Mouse (Mus musculus) stomach, postnatal 0 days (tissue): ENCODE measurements around the gene Gcc1. TPM values are rescaled to one million over a fixed set of nuclear protein-coding genes. Genes with fewer than 3 reads are reported as not detected.
A peak's percentile ranks its signal among the peaks of the same experiment; 100 is the strongest.

Source experiments
- ATAC-seq: fragments of 200-750 bp; cut with Nextera tagmentation; 2 replicates; pipeline ENCODE4 v1.8.0; 2017; ENCODE audit not compliant: low FRiP score, low TSS enrichment
- DNase-seq: peaks from one replicate; pipeline ENCODE4 v3.0.0-alpha.2; 2016; ENCODE audit warnings: low spot score
- H3K27ac ChIP-seq: fragments of 300-500 bp; sonication (generic); replicated peaks from 2 replicates; pipeline ENCODE4 v1.5.1; 2014; ENCODE audit warnings: mild to moderate bottlenecking, control low read depth
- H3K27me3 ChIP-seq: fragments of 300-500 bp; sonication (generic); 2 replicates; pipeline ENCODE4 v1.6.1; 2014; ENCODE audit warnings: low read length; ENCODE audit not compliant: control insufficient read depth, insufficient read depth
- H3K36me3 ChIP-seq: fragments of 300-500 bp; sonication (generic); 2 replicates; pipeline ENCODE4 v1.6.1; 2014; ENCODE audit warnings: low read length, mixed read lengths; ENCODE audit not compliant: control insufficient read depth, insufficient read depth
- H3K4me1 ChIP-seq: fragments of 300-500 bp; sonication (generic); replicated peaks from 2 replicates; pipeline ENCODE4 v1.6.1; 2014; ENCODE audit warnings: antibody characterized with exemption; ENCODE audit not compliant: control insufficient read depth, insufficient read depth
- H3K4me2 ChIP-seq: fragments of 300-500 bp; sonication (generic); replicated peaks from 2 replicates; pipeline ENCODE4 v1.6.1; 2014; ENCODE audit warnings: low read depth, mild to moderate bottlenecking, control low read depth, moderate library complexity
- H3K4me3 ChIP-seq: fragments of 300-500 bp; sonication (generic); 2 replicates; pipeline ENCODE4 v1.5.1; 2014; ENCODE audit warnings: low read depth, low read length, control low read depth
- H3K9ac ChIP-seq: fragments of 300-500 bp; sonication (generic); 2 replicates; pipeline ENCODE4 v1.6.1; 2014; ENCODE audit warnings: mild to moderate bottlenecking, low read length, control low read depth, mixed read lengths
- H3K9me3 ChIP-seq: fragments of 300-500 bp; sonication (generic); 2 replicates; pipeline ENCODE4 v1.6.1; 2016; ENCODE audit warnings: low read length; ENCODE audit not compliant: control insufficient read depth
- CTCF ChIP-seq: IDR thresholded peaks from 2 replicates; pipeline ENCODE4 v1.5.1; 2016; ENCODE audit warnings: antibody characterized with exemption, low read depth, mild to moderate bottlenecking, moderate library complexity
- EP300 ChIP-seq: optimal IDR thresholded peaks from 2 replicates; pipeline ENCODE3; 2016; ENCODE audit warnings: antibody characterized with exemption
- WGBS: fragments of 180-500 bp; shearing (Covaris S2); extraction: QIAGEN DNeasy Blood & Tissue Kit; methylation state at CpG from one replicate; pipeline ENCODE4 v1.1.7; 2014; 5-methylcytosine and 5-hydroxymethylcytosine counted together
- polyA plus RNA-seq: library from polyadenylated mRNA; unstranded; fragments of >200 nt; fragmentation: Nextera tagmentation; extraction: Ambion mirVana; gene quantifications from 2 replicates; pipeline ENCODE4 v1.2.1, GENCODE M21; 2015

Gene Gcc1
- polyA plus RNA-seq = 5.6 and 6.3 TPM in 2 replicates

GRCm38 (mm10) chr6:28428290-28428689, at the start of gene Gcc1:
Gene Gcc1, minus strand, starts transcription at chr6:28428390.
- no peak for ATAC-seq
- no peak for DNase-seq
- no peak within 1 kb of the TSS for H3K4me3 ChIP-seq
- H3K27me3 ChIP-seq = no peaks in the 10 kb centered on the region
- 86% methylated on average over 3 of the region's 3 CpGs for WGBS
- H3K4me2 ChIP-seq = no peak within 1 kb of the TSS
- TF ChIP-seq EP300 (no peak), CTCF (no peak)
- no peak within 1 kb of the TSS for H3K27ac ChIP-seq
- no peaks in the 10 kb centered on the region for H3K36me3 ChIP-seq
- H3K9me3 ChIP-seq = no peaks in the 10 kb centered on the region
- H3K4me1 ChIP-seq = 0 out of 2 replicates have a peak, but pooled peaks cover 5% of the 10 kb centered on the region
- no peak within 1 kb of the TSS for H3K9ac ChIP-seq

- 71% methylated on average over 5 of the region's 5 CpGs for WGBS
- no peak for ATAC-seq
- Histone ChIP-seq H3K36me3 (no peaks in the 10 kb centered on the region), H3K9me3 (no peaks in the 10 kb centered on the region), H3K27ac (peak within 1 kb of the TSS; percentile 9; the same call in 1 of the 2 replicates), H3K4me2 (no peak within 1 kb of the TSS), H3K27me3 (no peaks in the 10 kb centered on the region), H3K4me1 (no peaks in the 10 kb centered on the region), H3K4me3 (no peak within 1 kb of the TSS), H3K9ac (no peak within 1 kb of the TSS)
- TF ChIP-seq EP300 = no peak
- TF ChIP-seq CTCF = no peak
- DNase-seq = no peak
Measured at GRCm38 (mm10) chr6:28474839-28475238, 46.6 kb upstream of the Gcc1 start, which contains the start of gene Snd1. Gene Snd1, plus strand, starts transcription at chr6:28475139.

GRCm38 (mm10) chr6:28474211-28474610, 46.0 kb upstream of the Gcc1 start:
- no peaks in the 10 kb centered on the region for H3K27me3 ChIP-seq
- H3K4me3 ChIP-seq = no peak overlapping the region
- H3K9ac ChIP-seq = no peak overlapping the region
- no peak for ATAC-seq
- no peak for TF ChIP-seq EP300
- no peak for TF ChIP-seq CTCF
- no peaks in the 10 kb centered on the region for H3K4me1 ChIP-seq
- H3K27ac ChIP-seq = peak overlapping the region; percentile 9; the same call in 1 of the 2 replicates
- no peaks in the 10 kb centered on the region for H3K36me3 ChIP-seq
- no peak for DNase-seq
- 60% methylated on average over 4 of the region's 4 CpGs for WGBS
- no peaks in the 10 kb centered on the region for H3K9me3 ChIP-seq
- H3K4me2 ChIP-seq = no peak overlapping the region

GRCm38 (mm10) chr6:28471284-28472035, 43.3 kb upstream of the Gcc1 start:
- DNase-seq (no peak), ATAC-seq (no peak)
- Histone ChIP-seq H3K27ac (no peak overlapping the region), H3K9ac (no peak overlapping the region), H3K4me1 (no peaks in the 10 kb centered on the region), H3K36me3 (no peaks in the 10 kb centered on the region), H3K4me3 (no peak overlapping the region), H3K9me3 (no peaks in the 10 kb centered on the region), H3K4me2 (no peak overlapping the region), H3K27me3 (no peaks in the 10 kb centered on the region)
- TF ChIP-seq EP300 (no peak), CTCF (no peak)
- WGBS = 87% methylated on average over 9 of the region's 9 CpGs

- H3K4me2 ChIP-seq = no peak overlapping the region
- H3K36me3 ChIP-seq = no peaks in the 10 kb centered on the region
- no peak for ATAC-seq
- H3K9ac ChIP-seq = no peak overlapping the region
- H3K4me3 ChIP-seq = no peak overlapping the region
- H3K4me1 ChIP-seq = no peaks in the 10 kb centered on the region
- no peaks in the 10 kb centered on the region for H3K9me3 ChIP-seq
- TF ChIP-seq CTCF = 0 out of 2 replicates have a peak, but pooled peaks have one; percentile 23
- TF ChIP-seq EP300 = no peak
- H3K27ac ChIP-seq = no peak overlapping the region
- WGBS = 77% methylated on average over 5 of the region's 5 CpGs
- DNase-seq = no peak
- no peaks in the 10 kb centered on the region for H3K27me3 ChIP-seq
Measured at GRCm38 (mm10) chr6:28470621-28471020, 42.4 kb upstream of the Gcc1 start.

GRCm38 (mm10) chr6:28470017-28470602, 41.9 kb upstream of the Gcc1 start:
- Histone ChIP-seq H3K9ac (no peak overlapping the region), H3K4me3 (no peak overlapping the region), H3K27ac (no peak overlapping the region), H3K27me3 (no peaks in the 10 kb centered on the region), H3K9me3 (no peaks in the 10 kb centered on the region), H3K36me3 (no peaks in the 10 kb centered on the region), H3K4me1 (no peaks in the 10 kb centered on the region), H3K4me2 (no peak overlapping the region)
- ATAC-seq = no peak
- 55% methylated on average over 4 of the region's 4 CpGs for WGBS
- DNase-seq = no peak
- TF ChIP-seq EP300 (no peak), CTCF (no peak)
